Mouse (Mus musculus) embryonic stem cell, embryonic (primary cell): ENCODE results near the gene Zfand6.

Experiments used
- CTCF ChIA-PET, 4 experiments: fragments of 300-600 bp in 2 of 4; fragments of 350-600 bp in 2 of 4; sonication (Branson Sonifier 250); formaldehyde crosslinking; loops; one replicate each; lab custom pipeline; 2022; ENCODE audit warnings: inconsistent platforms in 2 of 4; lab: Charles Lee
- POLR2A ChIA-PET, 4 experiments: fragments of 300-600 bp in 2 of 4; fragments of 350-600 bp in 2 of 4; sonication (Branson Sonifier 250); formaldehyde crosslinking; loops; one replicate each; lab custom pipeline; 2022; ENCODE audit warnings: antibody characterized with exemption in 4 of 4, inconsistent platforms in 1 of 4; lab: Charles Lee

Zfand6 gene

GRCm38 (mm10) chr7:84689251-84690100, at the start of gene Zfand6:
TSS of gene Zfand6 (minus strand) at chr7:84689959.
- POLR2A ChIA-PET: interaction anchor here (0.5 to 3.7 kb wide), 31 partner anchors 8 to 798 kb away, joined by 3 to 43 read pairs (median 4); partner anchors contain the start of gene Fah (in 1 of the 4)
- CTCF ChIA-PET: interaction anchor here (0.5 to 1.2 kb wide), 6 partner anchors 11 to 60 kb away, joined by 3 to 4 read pairs (median 4); no protein-coding TSS in a partner anchor

- ChIA-PET CTCF (no interaction called here), POLR2A (no interaction called here)
Observed at GRCm38 (mm10) chr7:84736803-84737202, 47.0 kb upstream of the Zfand6 start.

- POLR2A ChIA-PET: interaction anchor here in 1 of 4 experiments (2.0 kb wide), 1 partner anchor 11 kb away, joined by 4 read pairs; no protein-coding TSS in a partner anchor
Observed at GRCm38 (mm10) chr7:84733038-84733437, 43.3 kb upstream of the Zfand6 start.

GRCm38 (mm10) chr7:84732052-84732451, 42.3 kb upstream of the Zfand6 start:
- POLR2A ChIA-PET: no interaction called here
- CTCF ChIA-PET: no interaction called here

More at GRCm38 (mm10) chr7:84733038-84733437, 43.3 kb upstream of the Zfand6 start:
- CTCF ChIA-PET: interaction anchor here in 1 of 4 experiments (1.2 kb wide), 1 partner anchor 17 kb away, joined by 3 read pairs; no protein-coding TSS in a partner anchor

- CTCF ChIA-PET: interaction anchor here in 2 of 4 experiments (0.7 to 2.3 kb wide), 2 partner anchors 19 to 70 kb away, joined by 3 to 6 read pairs; no protein-coding TSS in a partner anchor
- POLR2A ChIA-PET: no interaction called here
Observed at GRCm38 (mm10) chr7:84731076-84731475, 41.3 kb upstream of the Zfand6 start.

- POLR2A ChIA-PET: interaction anchor here in 2 of 4 experiments (0.6 to 1.6 kb wide), 2 partner anchors 12 to 27 kb away, joined by 3 read pairs; no protein-coding TSS in a partner anchor
- CTCF ChIA-PET: interaction anchor here in 3 of 4 experiments (0.6 to 2.0 kb wide), 3 partner anchors 27 to 57 kb away, joined by 3 to 6 read pairs (median 3); no protein-coding TSS in a partner anchor
Observed at GRCm38 (mm10) chr7:84722804-84723459, 33.2 kb upstream of the Zfand6 start.

- ChIA-PET CTCF (no interaction called here), POLR2A (no interaction called here)
Observed at GRCm38 (mm10) chr7:84710287-84710958, 20.7 kb upstream of the Zfand6 start.

- CTCF ChIA-PET: no interaction called here
- POLR2A ChIA-PET: interaction anchor here in 2 of 4 experiments (1.1 to 1.9 kb wide), 3 partner anchors 15 to 17 kb away, joined by 3 to 10 read pairs (median 4); partner anchors contain the start of gene Zfand6 (in 2 of the 2)
Observed at GRCm38 (mm10) chr7:84706877-84707276, 17.1 kb upstream of the Zfand6 start.

- ChIA-PET POLR2A (interaction anchor here (0.6 to 3.7 kb wide), 19 partner anchors 9 to 605 kb away, joined by 3 to 43 read pairs (median 4); partner anchors contain the start of gene Fah (in 1 of the 4)), CTCF (interaction anchor here in 2 of 4 experiments (1.2 kb wide), 2 partner anchors 60 kb away, joined by 3 to 4 read pairs; no protein-coding TSS in a partner anchor)
Observed at GRCm38 (mm10) chr7:84690101-84690509, 346 bp upstream of the Zfand6 start.

- POLR2A ChIA-PET: interaction anchor here in 1 of 4 experiments (0.8 to 3.7 kb wide), 3 partner anchors 10 to 62 kb away, joined by 3 to 19 read pairs (median 12); no protein-coding TSS in a partner anchor
- CTCF ChIA-PET: no interaction called here
Observed at GRCm38 (mm10) chr7:84687653-84688580, 1.8 kb downstream of the Zfand6 start.

- ChIA-PET CTCF (no interaction called here), POLR2A (interaction anchor here in 1 of 4 experiments (1.6 kb wide), 1 partner anchor 8 kb away, joined by 12 read pairs; no protein-coding TSS in a partner anchor)
Observed at GRCm38 (mm10) chr7:84686380-84686779, 3.4 kb downstream of the Zfand6 start.

- CTCF ChIA-PET: no interaction called here
- POLR2A ChIA-PET: no interaction called here
Observed at GRCm38 (mm10) chr7:84684675-84685074, 5.1 kb downstream of the Zfand6 start.

- CTCF ChIA-PET: no interaction called here
Observed at GRCm38 (mm10) chr7:84681558-84681957, 8.2 kb downstream of the Zfand6 start.

GRCm38 (mm10) chr7:84680931-84681330, 8.8 kb downstream of the Zfand6 start:
- POLR2A ChIA-PET: interaction anchor here in 2 of 4 experiments (2.2 to 5.9 kb wide), 2 partner anchors 9 kb away, joined by 7 to 43 read pairs; partner anchors contain the start of gene Zfand6 (in 2 of the 2)

More at GRCm38 (mm10) chr7:84681558-84681957, 8.2 kb downstream of the Zfand6 start:
- POLR2A ChIA-PET: interaction anchor here in 2 of 4 experiments (0.8 to 5.9 kb wide), 3 partner anchors 8 to 48 kb away, joined by 3 to 43 read pairs (median 7); partner anchors contain the start of gene Zfand6 (in 2 of the 2)

GRCm38 (mm10) chr7:84680092-84680491, 9.7 kb downstream of the Zfand6 start:
- CTCF ChIA-PET: interaction anchor here in 1 of 4 experiments (0.6 kb wide), 1 partner anchor 85 kb away, joined by 3 read pairs; no protein-coding TSS in a partner anchor
- POLR2A ChIA-PET: interaction anchor here in 3 of 4 experiments (0.7 to 5.9 kb wide), 11 partner anchors 9 to 78 kb away, joined by 3 to 43 read pairs (median 5); partner anchors contain the start of gene Zfand6 (in 3 of the 3)

More at GRCm38 (mm10) chr7:84680931-84681330, 8.8 kb downstream of the Zfand6 start:
- CTCF ChIA-PET: no interaction called here

GRCm38 (mm10) chr7:84679264-84679663, 10.5 kb downstream of the Zfand6 start:
- ChIA-PET POLR2A (interaction anchor here in 3 of 4 experiments (0.6 to 5.9 kb wide), 20 partner anchors 7 to 100 kb away, joined by 3 to 43 read pairs (median 4); partner anchors contain the start of genes Zfand6 (in 3 of the 3) and Fah (in 1 of the 3)), CTCF (interaction anchor here in 1 of 4 experiments (0.8 kb wide), 1 partner anchor 75 kb away, joined by 3 read pairs; no protein-coding TSS in a partner anchor)
